Mouse (Mus musculus) cerebellum, postnatal 36 days (tissue): ENCODE measurements around the gene Plod2.
A peak's percentile ranks its signal among the peaks of the same experiment; 100 is the strongest.

Source experiments
- DNase-seq, 2 experiments: peaks; one replicate each; pipeline ENCODE4 v3.0.0; 2021 to 2022; ENCODE audit warnings: mixed read lengths in 2 of 2

Gene Plod2

DNA sequence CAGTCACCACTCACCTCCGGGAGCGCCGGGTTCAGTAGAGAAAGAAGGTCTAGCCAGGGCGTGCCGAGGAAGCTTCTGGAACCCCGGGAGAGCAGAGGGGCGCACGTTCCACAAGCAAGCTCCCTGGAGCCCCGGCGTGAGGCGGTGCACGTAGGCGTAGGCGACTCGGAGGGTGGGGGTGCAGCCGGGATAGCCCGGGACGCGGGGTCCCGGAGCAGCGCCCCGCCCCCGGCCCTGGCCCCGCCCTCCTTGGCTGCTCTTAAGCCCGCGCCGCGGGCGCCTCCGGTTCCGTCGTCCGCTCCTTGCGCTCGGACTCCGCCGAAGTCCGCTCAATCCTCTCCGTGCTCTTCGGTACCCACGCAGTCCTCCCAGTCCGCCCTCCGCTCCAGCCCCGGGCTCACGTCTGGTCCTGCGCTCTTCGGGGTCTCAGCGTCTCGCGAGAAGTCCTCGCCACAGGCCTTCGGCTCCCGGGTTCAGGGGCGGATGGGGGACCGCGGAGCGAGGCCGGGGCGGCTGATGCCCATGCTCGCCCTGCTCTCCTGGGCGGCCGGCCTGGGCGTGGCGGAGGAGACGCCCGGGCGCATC lies at the start of gene Plod2:
Plod2 (plus strand) TSS at position 247 of the 585 bp plus-strand sequence.
- DNase-seq: peak; percentile 43 to 49

DNA sequence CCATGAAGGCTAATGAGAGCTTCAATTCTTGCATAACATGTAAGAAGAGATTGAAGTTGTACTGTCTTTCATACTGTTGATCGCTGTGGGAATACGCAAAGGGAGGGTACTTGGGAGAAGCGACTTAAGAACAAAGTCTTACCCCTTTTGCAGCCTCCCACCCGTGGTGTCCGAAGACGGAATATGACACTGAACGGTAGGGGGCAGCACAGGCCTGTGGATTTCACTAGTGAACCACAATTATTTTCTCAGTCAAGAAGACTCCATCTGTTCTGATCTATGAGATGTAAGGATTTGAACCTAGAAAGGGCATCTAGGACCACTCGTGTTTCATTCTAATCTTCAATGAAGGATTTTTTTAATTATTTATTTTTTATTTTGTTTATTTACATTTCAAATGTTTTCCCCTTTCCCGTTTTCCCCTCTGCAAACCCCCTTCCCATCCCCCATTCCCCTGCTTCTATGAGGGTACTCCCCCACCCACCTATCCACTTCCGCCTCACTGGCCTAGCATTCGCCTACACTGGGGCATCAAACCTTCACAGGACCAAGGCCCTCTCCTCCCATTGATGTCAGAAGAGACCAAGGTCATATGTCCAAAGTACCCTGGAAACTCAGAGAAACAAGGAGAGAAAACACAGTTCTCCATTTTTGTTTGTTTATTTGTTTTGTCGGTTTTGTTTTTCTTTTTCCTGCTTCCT lies 42.2 kb upstream of the Plod2 start:
- DNase-seq: peak; percentile 83 to 86

DNA sequence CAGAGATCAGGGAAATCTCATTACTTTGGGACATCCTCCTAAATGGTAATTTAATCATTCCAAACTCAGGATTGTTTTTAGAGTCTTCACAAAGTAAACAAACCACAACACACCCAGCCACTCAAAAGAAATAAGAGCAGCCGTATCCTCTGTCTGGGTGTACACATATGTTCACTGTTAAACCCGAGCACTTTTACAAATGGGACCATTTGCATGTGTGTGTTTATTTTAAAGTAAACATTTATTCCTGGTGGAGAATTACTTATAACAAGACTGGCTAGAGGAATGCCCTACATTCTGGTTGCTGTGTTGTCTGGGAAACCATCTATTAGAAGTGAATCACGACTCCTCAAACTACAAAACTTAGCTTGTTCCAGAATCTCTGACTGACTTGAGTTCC lies 37.8 kb upstream of the Plod2 start:
- DNase-seq: no peak

DNA sequence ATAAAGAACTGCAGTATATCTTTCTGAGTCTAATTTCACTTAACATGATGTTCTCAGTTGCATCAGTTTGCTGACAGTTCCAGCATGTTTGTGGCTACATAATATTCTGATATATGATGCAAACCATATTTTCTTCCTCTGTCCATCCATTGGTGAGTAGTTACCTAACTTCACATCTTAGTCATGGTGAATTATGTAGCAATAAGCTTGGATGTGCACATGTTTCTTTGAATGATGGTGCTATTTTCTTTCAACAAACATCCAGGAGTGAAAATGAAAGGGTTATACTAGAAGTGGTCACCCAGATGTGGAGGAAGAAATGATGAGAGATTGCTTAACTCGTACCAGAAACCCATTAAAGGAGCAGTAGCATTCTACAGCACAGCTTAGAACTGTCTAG lies 37.1 kb upstream of the Plod2 start:
- no peak for DNase-seq

DNA sequence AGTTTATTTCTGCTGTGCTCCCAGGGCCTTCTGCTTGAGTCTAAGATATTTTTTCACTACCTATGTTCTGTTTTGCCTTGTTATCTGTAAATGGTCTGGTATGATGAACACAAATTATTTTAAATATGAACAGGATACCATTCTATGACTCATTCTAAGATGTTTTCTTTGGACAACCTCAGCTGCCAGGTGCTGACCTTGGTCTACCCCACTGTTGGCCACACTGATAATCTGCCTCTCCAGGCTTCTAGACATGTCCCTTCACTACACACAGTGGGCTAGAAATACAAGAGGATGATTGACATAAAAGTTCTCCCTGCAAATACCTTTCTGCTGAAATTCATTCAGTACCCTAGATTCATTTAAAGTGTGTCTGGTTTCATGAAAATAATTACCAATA lies 30.3 kb upstream of the Plod2 start:
- no peak for DNase-seq

DNA sequence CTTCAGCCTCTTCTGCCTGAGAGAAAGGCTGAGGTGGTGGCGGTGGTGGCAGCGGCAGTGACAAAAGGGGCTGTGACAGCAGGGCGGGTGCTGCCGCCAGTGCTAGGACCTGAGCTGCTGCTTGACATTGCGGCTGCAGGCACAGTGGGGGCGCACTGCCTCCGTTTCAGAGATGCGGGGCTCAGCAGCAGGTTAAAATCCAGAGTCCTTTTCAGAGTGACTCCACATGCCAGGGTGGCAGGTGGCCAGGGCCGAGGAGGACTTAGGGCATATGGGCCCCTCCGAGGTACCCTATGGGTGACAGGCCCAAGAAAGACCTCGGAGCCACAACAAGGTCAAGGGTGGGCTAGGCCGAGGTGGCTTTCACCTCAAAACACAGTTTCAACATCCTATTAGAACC lies 25.0 kb upstream of the Plod2 start:
- DNase-seq: no peak

DNA sequence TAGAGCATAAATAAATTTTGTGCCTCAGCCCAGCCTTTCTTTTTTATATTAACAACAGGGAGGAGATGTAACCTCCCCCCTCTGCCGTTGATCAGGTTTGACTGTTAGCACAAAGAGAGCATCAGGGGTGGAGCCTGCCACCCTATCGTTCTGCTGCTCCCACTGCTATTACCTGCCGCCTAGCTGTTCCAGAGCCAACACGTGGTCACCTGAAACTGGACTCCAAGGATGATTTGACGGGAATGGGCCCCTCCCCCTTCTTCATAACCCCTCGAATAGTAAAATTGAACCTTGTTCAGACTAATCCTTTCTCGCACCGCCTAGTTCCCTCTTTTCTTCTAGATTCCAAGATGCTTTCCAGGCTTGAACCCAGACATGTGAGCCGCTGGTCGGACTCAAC lies 21.3 kb upstream of the Plod2 start:
- no peak for DNase-seq

DNA sequence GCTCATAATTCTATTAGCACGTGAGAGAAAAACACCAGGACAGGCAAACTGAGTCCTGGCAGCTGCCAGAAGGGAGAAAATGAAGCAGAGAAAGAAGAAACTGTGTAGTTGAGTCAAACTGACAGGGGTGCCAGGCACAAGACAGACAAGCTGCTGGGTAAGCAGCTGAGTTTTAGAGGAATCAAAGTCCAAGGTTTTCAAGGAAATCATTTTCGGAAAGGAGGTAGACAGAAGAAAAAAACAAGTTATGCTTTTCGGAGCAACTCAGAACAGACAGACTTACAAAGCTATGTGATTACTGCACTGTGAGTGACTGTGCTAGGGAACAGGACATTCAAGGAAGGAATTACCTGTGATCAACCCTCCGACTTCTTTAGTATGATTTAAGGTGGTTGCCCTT lies 17.5 kb upstream of the Plod2 start:
- no peak for DNase-seq

DNA sequence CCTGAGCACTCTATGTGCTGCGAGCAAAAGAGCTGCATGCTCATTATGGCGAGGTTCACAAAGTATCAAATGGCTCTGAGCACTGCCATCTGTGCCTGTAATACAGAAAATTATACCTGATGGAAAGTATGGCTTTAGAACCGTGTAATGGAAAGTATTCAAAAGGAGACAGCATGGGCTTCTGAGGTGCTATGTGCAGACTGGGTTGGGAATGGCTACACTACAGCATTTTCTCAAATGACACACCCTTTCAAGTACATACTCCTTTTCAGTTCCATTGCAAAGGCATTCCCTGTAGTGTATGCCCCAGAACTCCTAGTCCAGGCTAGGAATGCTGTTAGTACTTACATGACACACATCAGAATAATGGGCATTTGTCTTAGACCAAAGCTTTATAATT lies 12.0 kb upstream of the Plod2 start:
- no peak for DNase-seq

DNA sequence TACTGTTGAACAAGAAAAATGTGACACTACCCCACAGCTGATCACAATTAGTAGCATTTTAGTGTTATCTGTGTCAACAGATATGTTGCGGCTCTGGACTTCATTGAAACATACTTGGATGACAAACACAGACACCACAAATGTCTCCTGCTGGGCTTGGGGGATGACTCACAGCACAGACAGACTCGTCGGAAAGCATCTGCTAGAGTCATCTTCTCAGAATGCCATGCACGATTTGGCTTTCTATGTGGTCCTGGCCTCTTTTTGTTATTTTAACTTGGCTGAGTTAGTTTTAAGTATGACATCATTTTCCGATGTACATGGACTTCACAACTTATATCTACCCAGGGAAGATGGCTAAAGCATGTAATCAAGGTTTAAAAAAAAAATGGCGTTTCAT lies 4.3 kb upstream of the Plod2 start:
- no peak for DNase-seq

DNA sequence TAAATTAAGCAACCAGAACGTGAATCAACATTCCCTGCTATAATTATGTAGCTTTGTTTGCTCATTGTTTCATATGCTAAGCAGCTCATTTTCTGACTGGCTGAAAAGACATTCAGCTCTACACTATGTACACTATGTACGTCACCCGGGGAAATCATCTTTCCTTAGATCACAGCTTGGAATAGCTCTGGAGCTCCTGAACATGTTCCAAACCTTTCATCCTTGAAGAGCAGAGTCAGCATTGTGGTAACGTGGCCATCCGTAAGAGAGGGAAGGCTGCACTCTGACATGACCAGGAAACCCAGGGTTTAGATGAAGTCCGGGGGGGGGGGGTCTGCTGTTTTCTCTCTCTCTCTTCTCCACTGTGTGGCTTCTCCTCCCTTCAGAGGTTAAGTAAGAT lies 3.8 kb upstream of the Plod2 start:
- no peak for DNase-seq

DNA sequence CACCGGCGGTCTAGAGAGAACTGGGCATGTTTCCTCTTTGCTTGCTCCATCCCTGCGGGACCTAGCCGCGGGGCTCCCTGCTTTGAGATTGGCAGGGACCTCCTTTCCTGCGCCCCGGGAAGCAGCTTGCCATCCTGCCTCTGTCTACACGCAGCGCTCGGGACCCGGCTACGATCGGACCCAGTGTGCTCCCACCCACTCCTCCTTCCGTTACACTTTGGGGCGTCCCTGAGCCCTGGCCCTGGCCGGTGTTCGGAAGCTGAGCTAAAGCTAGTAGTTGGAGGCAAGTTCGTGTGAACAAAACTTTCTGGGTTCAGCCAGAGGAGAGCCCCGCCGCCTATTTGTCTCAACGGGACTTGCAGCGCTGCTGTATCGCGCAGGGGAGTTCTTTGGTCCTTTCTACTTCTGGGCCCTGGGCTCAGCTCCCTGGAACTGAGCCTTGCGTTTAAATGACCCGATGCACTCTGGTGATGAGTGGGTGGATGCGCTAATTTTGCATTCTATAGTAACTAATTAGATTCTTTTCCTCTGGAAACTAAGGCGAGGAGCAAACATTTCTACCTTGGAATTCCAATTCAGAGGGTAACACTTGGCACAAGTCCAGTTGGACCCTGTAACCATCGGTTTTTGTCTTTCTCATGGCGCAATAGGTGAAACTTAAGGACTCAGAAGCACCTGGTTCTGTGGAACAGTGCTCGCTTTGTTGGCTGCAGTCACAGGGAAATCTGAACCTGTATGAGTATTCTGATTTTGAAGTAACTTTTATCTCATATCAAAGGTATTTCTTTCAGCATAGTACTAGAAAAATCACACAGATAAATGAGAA lies 781 bp downstream of the Plod2 start:
- peak in 1 of 2 experiments; percentile 19 for DNase-seq

DNA sequence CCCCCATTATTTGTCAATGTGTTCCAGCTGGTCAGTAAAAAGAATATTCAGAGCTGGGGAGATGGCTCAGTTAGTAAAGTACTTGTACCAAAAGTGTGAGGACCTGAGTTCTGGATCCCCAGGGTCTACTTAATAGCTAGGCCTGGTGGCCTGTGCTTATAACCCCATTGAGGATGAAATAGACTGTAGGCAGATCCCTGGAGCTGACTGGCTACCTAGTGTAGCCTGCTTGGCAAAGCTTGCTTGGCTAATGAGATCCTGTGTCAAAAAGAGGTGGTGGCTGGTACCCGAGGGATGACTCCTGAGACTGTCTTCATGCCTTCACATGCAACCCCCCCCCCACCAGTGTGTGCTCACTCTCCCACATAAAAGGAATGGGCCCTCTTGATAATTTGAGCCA lies 2.1 kb downstream of the Plod2 start:
- DNase-seq: no peak

DNA sequence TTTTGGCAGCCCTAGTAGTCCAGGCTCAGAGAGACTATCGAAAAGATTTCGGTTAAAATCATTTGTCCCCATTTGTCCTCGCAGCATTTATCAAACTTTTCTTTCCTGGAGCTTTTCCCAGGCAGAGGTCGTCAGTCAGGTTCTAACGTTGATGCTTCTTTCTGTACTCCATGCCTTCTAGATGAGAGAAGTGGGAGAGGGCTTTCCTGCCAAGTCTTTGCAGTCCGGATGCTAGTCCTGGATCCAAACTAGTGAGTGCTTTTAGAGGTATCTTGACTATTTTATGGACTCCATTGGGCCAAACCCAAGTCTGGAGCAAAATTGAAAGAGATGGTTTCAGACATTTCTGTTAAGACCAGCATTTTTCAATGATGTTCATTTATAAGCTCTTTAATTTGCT lies 3.0 kb downstream of the Plod2 start:
- no peak for DNase-seq

DNA sequence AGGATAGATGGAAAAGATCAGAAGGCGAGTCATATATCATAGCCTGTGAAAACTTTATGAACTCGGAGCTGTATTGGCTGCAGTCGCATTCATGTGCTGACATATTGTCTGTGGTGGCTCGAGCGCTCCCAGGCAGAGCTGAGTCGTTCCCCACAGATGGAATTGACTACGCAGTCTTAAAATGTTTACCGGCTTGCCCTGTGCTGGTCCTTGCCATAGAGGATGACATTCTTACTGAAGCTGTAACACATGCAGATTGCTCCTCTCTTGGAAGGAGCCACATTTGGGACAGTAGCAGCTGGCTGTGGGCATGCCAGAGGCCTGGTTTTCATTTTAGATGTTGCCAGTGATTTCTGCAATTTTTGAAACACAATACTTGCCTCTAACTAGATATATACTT lies 4.4 kb downstream of the Plod2 start:
- DNase-seq: no peak

DNA sequence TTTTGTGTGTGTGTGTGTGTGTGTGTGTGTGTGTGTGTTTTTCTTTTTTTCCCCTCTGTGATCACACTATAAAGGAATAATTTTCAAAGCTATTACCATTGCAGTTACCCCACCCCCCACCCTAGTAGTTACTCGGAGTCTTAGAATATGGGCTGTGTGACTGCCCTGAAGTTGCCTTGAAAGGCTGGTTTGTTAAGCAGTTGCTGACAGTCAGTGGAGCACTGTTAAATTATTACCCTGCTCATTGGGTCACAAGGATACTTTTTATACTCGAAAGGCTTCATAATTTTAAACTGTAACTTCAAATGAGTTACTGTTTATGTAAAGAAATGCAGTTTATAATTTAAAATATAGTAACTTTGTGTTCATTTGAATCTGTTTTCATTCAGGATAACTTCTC lies 5.1 kb downstream of the Plod2 start:
- no peak for DNase-seq

DNA sequence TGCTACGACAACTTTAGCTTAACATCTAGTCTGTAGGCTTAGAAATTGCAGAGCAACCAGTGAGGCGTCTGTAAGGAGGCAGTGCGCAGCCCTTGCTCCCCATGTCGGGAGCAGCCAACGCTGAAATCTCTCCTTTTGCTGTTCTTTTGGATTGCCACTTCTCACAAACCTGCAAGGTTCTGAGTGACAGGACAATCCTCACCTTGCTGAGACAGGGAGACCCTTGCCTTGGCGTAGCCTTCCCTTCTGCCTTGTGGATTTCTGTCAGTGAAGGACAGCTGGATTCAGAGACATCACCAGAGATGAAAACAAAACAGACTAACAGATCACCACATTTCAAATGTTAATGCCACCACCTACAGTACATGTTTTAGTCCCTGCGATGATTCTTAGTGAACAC lies 5.8 kb downstream of the Plod2 start:
- DNase-seq: no peak

DNA sequence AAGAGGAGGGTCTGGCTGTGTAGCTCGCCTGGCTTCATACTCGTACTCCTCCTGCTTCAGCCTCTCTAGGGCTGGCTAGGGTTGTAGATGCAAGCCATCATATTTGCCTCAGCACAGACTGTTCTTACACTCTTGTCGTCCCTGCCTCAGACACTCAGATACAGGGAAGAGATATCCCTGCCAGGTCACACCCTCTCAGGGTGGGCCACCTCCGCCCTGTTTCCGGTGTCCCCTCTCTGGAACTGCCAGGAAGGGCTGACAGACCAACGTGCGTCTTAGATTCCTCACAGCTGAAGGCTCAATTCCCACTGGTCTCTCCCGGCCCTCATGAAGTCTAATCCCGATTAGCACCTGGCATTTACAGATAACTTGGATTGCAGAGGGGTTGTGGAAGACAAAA lies 6.6 kb downstream of the Plod2 start:
- no peak for DNase-seq

DNA sequence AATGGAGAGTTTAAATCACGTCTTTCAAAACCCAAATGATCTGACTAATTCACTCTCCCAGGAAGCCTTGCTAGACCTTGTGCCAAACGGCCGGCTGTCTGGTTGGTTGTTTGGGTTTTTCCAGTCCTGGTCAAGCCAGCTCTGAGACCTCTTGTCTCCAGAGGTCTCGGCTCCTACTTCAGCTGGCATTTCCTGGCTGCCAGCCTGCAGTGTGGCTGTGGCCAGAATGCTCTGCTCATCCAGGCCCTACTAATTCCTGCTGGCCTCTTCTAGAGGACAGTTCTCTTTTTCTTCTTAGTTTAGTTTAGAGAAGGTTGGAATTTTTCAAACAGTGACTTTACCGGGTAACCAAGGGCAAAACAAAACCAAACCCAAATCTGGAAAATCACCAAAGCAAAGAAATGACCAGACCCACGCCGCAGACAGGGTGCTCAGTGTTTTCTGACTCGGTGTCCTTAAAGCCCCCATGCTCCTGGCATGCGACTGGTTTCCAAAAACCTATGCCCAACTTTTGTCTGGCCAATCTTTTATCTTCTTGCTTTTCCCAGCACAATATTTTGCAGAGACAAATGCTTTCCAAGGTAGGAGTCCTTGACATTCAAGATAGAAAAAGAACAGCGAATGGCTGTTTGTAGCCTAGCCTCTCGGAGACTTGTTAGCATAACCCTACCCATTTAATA lies 7.9 kb downstream of the Plod2 start:
- DNase-seq: peak; percentile 30 to 48

DNA sequence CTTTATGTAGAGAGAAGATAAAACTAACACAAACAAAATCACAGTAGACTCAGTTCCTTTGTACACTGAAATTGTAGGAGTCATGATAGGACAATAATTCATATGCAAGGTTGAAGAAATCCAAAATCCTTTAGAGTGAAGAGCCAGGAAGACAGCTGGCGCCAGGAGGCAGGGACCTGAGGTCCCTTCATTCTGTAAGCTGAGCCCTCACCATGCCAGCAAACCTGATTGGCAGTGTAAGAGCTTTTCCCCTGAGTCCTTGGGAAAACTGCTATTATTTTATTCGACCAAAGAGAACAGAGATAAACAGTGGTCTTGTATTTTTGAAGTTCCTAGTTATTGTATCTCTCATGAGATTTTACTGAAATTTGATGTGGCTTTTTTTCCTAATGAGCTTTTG lies 9.0 kb downstream of the Plod2 start:
- no peak for DNase-seq

DNA sequence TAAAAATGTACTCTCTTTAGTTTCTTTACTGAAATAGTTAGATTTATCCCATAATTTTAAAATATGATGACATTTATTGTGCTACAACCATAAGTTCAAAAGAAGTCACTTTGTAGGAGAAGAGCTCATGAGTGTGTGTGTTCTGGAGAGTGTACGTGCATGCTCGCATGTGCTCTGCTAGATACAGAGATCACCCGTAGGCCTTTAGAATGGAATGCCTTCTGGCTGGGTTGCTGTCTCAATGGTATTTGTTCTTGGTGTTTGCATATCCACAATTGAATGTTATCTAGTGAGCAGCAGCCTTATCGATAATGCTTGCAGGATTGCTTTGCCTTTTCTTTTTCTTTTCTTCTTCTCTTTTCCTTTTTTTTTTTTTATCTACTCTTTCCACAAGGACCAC lies 9.6 kb downstream of the Plod2 start:
- DNase-seq: no peak

DNA sequence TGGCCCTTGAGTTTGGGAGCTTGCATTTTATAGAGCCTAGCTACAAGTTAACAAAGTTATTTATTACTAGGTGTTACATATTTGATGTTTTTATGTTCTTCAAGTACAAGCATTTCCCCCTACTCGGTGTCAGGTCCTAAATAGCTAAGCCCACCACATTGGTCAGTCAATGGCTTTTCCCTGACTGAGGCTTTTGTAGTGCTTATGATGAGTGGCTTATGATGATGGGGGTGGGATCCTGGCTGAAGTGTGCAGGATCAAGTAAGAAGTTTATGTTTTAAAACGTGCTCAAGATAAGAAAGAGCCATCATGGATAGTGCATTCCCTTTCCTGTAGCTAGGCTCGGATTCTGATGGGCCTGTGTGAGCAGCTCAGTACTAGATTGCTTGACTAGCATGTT lies 10.7 kb downstream of the Plod2 start:
- no peak for DNase-seq
